Mouse (Mus musculus): ENCODE results near the gene G6pc2. TPM values are rescaled to one million over a fixed set of nuclear protein-coding genes. Genes with fewer than 3 reads are reported as not detected.
A peak's percentile ranks its signal among the peaks of the same experiment; 100 is the strongest.

Gene G6pc2
- total and polyA plus RNA-seq, 3 experiments, result not detected

- H3K4me3 ChIP-seq (ENCODE audit: control insufficient read depth in 1 of 2, insufficient read depth in 1 of 2, low read depth in 2 of 2, low read length in 2 of 2), result no peak overlapping the region
- H3K79me2 ChIP-seq (ENCODE audit: control insufficient read depth, insufficient read depth, low read length, poor library complexity), result no peaks in the 10 kb centered on the region
- H3K9ac ChIP-seq (ENCODE audit: control insufficient read depth, low read depth, low read length, poor library complexity, severe bottlenecking), result no peak overlapping the region
- no peak overlapping the region for H3K27ac ChIP-seq (ENCODE audit: control insufficient read depth, low read depth, low read length)
- TF ChIP-seq ZKSCAN1 (IDR thresholded peaks at IDR 0.05; ENCODE audit: low read depth, low read length) (no peak), TBP (IDR thresholded peaks at IDR 0.05; ENCODE audit: low read depth, low read length) (no peak), CHD2 (IDR thresholded peaks at IDR 0.05; ENCODE audit: low read length) (no peak), USF2 (IDR thresholded peaks at IDR 0.05; ENCODE audit: borderline replicate concordance in 1 of 2, insufficient read depth in 1 of 2, low read depth in 1 of 2, low read length in 2 of 2) (no peak), SMC3 (IDR thresholded peaks at IDR 0.05; ENCODE audit: low read depth, low read length) (no peak), UBTF (IDR thresholded peaks at IDR 0.05; ENCODE audit: borderline replicate concordance, insufficient read depth, low read depth, low read length) (no peak), BHLHE40 (IDR thresholded peaks at IDR 0.05; ENCODE audit: borderline replicate concordance, low read depth, low read length) (no peak), ETS1 (IDR thresholded peaks at IDR 0.05; ENCODE audit: low read depth, low read length) (no peak), KAT2A (conservative IDR thresholded peaks at IDR 0.05; ENCODE audit: low read depth, low read length) (no peak), E2F4 (IDR thresholded peaks at IDR 0.05; ENCODE audit: borderline replicate concordance, low read depth, low read length) (no peak), USF1 (IDR thresholded peaks at IDR 0.05; ENCODE audit: low read depth, low read length) (no peak), JUND (IDR thresholded peaks at IDR 0.05; ENCODE audit: low read depth, low read length) (no peak), NRF1 (IDR thresholded peaks at IDR 0.05; ENCODE audit: insufficient read depth, low read depth, low read length, poor library complexity, severe bottlenecking) (no peak), MXI1 (IDR thresholded peaks at IDR 0.05; ENCODE audit: low read depth, low read length) (no peak), MAFK (IDR thresholded peaks at IDR 0.05; ENCODE audit: borderline replicate concordance, low read depth, low read length) (no peak), ZNF384 (IDR thresholded peaks at IDR 0.05; ENCODE audit: low read depth, low read length) (no peak), HCFC1 (IDR thresholded peaks at IDR 0.05; ENCODE audit: low read depth, low read length) (no peak), SIN3A (IDR thresholded peaks at IDR 0.05; ENCODE audit: low read length) (no peak), TCF12 (IDR thresholded peaks at IDR 0.05; ENCODE audit: low read depth, low read length) (no peak)
- peaks cover 0 to 2% of the 10 kb centered on the region in 2 experiments; a peak in 3 of 4 replicates for H3K4me1 ChIP-seq (ENCODE audit: control insufficient read depth in 1 of 2, insufficient read depth in 2 of 2, low read length in 2 of 2)
- no peaks in the 10 kb centered on the region for H3K27me3 ChIP-seq (ENCODE audit: control insufficient read depth in 1 of 2, insufficient read depth in 2 of 2, low read length in 2 of 2)
- peaks cover 4 to 6% of the 10 kb centered on the region in 2 experiments; a peak in 3 of 4 replicates for H3K36me3 ChIP-seq (ENCODE audit: control insufficient read depth in 1 of 2, insufficient read depth in 2 of 2, low read length in 2 of 2)
- H3K9me3 ChIP-seq (replicated peaks; ENCODE audit: insufficient read depth, low read length), result no peaks in the 10 kb centered on the region
- peak; percentile 10 for DNase-seq (ENCODE audit: low read depth, low spot score)
Observed at GRCm38 (mm10) chr2:69189222-69189621, 21.7 kb upstream of the G6pc2 start.

DNA sequence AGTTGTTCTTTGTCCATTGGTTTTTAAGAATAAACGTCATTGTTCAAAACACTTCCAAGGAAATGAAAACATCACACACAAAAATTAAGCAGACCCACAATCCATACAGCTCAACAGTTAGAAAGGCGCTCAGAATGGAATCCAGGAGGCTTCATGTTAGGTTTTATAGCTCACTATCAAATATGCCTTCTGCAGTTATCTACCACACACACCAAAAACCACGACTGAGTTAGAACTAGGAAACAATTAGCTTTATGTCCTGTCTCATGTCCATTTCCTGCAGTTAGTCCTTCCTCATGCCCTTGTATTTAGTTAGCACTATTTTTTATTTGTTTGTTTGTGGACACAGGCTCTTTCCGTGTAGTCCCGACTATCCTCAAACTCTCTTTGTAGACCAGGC lies 19.8 kb upstream of the G6pc2 start:
- peak; percentile 46 for DNase-seq (ENCODE audit: low read depth, low spot score)
- Histone ChIP-seq H3K79me2 (ENCODE audit: control insufficient read depth, insufficient read depth, low read length, poor library complexity) (no peaks in the 10 kb centered on the region), H3K27me3 (ENCODE audit: control insufficient read depth in 1 of 2, insufficient read depth in 2 of 2, low read length in 2 of 2) (no peaks in the 10 kb centered on the region), H3K36me3 (ENCODE audit: control insufficient read depth in 1 of 2, insufficient read depth in 2 of 2, low read length in 2 of 2) (peaks cover 4 to 10% of the 10 kb centered on the region in 2 experiments; a peak in 3 of 4 replicates), H3K4me1 (ENCODE audit: control insufficient read depth in 1 of 2, insufficient read depth in 2 of 2, low read length in 2 of 2) (peaks cover 0 to 2% of the 10 kb centered on the region in 2 experiments; a peak in 3 of 4 replicates), H3K9ac (ENCODE audit: control insufficient read depth, low read depth, low read length, poor library complexity, severe bottlenecking) (no peak overlapping the region), H3K9me3 (replicated peaks; ENCODE audit: insufficient read depth, low read length) (no peaks in the 10 kb centered on the region), H3K27ac (ENCODE audit: control insufficient read depth, low read depth, low read length) (no peak overlapping the region), H3K4me3 (ENCODE audit: control insufficient read depth in 1 of 2, insufficient read depth in 1 of 2, low read depth in 2 of 2, low read length in 2 of 2) (no peak overlapping the region)
- TF ChIP-seq JUND (IDR thresholded peaks at IDR 0.05; ENCODE audit: low read depth, low read length) (no peak), ZMIZ1 (IDR thresholded peaks at IDR 0.05; ENCODE audit: low read depth, low read length) (no peak), EP300 (IDR thresholded peaks at IDR 0.05; ENCODE audit: low read depth in 1 of 2, low read length in 2 of 2) (peak in 1 of 2 experiments; percentile 57; a peak in 2 of 4 replicates), BHLHE40 (IDR thresholded peaks at IDR 0.05; ENCODE audit: borderline replicate concordance, low read depth, low read length) (no peak), POLR2A (IDR thresholded peaks at IDR 0.05; ENCODE audit: control insufficient read depth in 1 of 2, insufficient read depth in 1 of 2, low read depth in 1 of 2, low read length in 2 of 2, poor library complexity in 1 of 2) (no peak), KAT2A (conservative IDR thresholded peaks at IDR 0.05; ENCODE audit: low read depth, low read length) (no peak), CTCF (IDR thresholded peaks at IDR 0.05 in 2 of 3, conservative IDR thresholded peaks at IDR 0.05 in 1 of 3; ENCODE audit: control insufficient read depth in 1 of 3, insufficient read depth in 1 of 3, low read depth in 2 of 3, low read length in 3 of 3, poor library complexity in 1 of 3, severe bottlenecking in 1 of 3) (no peak), USF2 (IDR thresholded peaks at IDR 0.05; ENCODE audit: borderline replicate concordance in 1 of 2, insufficient read depth in 1 of 2, low read depth in 1 of 2, low read length in 2 of 2) (no peak), CHD2 (IDR thresholded peaks at IDR 0.05; ENCODE audit: low read length) (no peak), ETS1 (IDR thresholded peaks at IDR 0.05; ENCODE audit: low read depth, low read length) (no peak), SIN3A (IDR thresholded peaks at IDR 0.05; ENCODE audit: low read length) (no peak), HCFC1 (IDR thresholded peaks at IDR 0.05; ENCODE audit: low read depth, low read length) (no peak), MAX (IDR thresholded peaks at IDR 0.05; ENCODE audit: low read length) (no peak), ELF1 (IDR thresholded peaks at IDR 0.05; ENCODE audit: low read depth, low read length) (no peak), NELFE (IDR thresholded peaks at IDR 0.05; ENCODE audit: low read depth, low read length) (no peak), GABPA (IDR thresholded peaks at IDR 0.05; ENCODE audit: low read depth, low read length) (no peak), NRF1 (IDR thresholded peaks at IDR 0.05; ENCODE audit: insufficient read depth, low read depth, low read length, poor library complexity, severe bottlenecking) (no peak), RAD21 (IDR thresholded peaks at IDR 0.05; ENCODE audit: low read depth, low read length) (no peak), ZNF384 (IDR thresholded peaks at IDR 0.05; ENCODE audit: low read depth, low read length) (no peak), MAFK (IDR thresholded peaks at IDR 0.05; ENCODE audit: borderline replicate concordance, low read depth, low read length) (no peak), CHD1 (IDR thresholded peaks at IDR 0.05; ENCODE audit: low read depth, low read length) (no peak), SMC3 (IDR thresholded peaks at IDR 0.05; ENCODE audit: low read depth, low read length) (no peak)
